Mouse (Mus musculus): Measurements from ENCODE around the gene Uaca. TPM values are rescaled to one million over a fixed set of nuclear protein-coding genes. Genes with fewer than 3 reads are reported as not detected.

The Uaca gene
- polyA plus RNA-seq, 1 experiment from 2014 or later = 23.5 TPM

GRCm38 (mm10) chr9:60821501-60821900 lies 27.2 kb downstream of the Uaca start:
- TF ChIP-seq CTCF (IDR thresholded peaks at IDR 0.05) (no peak), EP300 (IDR thresholded peaks at IDR 0.05) (no peak)
- DNase-seq (ENCODE audit: low spot score) = no peak
- 92% methylated on average over 4 of the region's 4 CpGs for WGBS
- no peaks in the 10 kb centered on the region for H3K27me3 ChIP-seq (replicated peaks; ENCODE audit: insufficient read depth, low read length)
- ATAC-seq = no peak
- no peak overlapping the region for H3K9ac ChIP-seq (replicated peaks; ENCODE audit: low read depth)
- H3K4me3 ChIP-seq (ENCODE audit: low read depth, low read length) = no peak overlapping the region
- H3K4me1 ChIP-seq (ENCODE audit: insufficient read depth, low read depth, low read length) = no peaks in the 10 kb centered on the region
- H3K9me3 ChIP-seq (ENCODE audit: low read length) = no peaks in the 10 kb centered on the region
- no peaks in the 10 kb centered on the region for H3K36me3 ChIP-seq (ENCODE audit: insufficient read depth, low read length)
- no peak overlapping the region for H3K4me2 ChIP-seq (replicated peaks; ENCODE audit: low read depth, low read length)
- H3K27ac ChIP-seq (ENCODE audit: low read length) = no peak overlapping the region

GRCm38 (mm10) chr9:60822681-60823080 lies 28.3 kb downstream of the Uaca start:
- ATAC-seq = no peak
- 89% methylated on average over 6 of the region's 6 CpGs for WGBS
- H3K9me3 ChIP-seq (ENCODE audit: low read length) = no peaks in the 10 kb centered on the region
- no peak for DNase-seq (ENCODE audit: low spot score)
- H3K9ac ChIP-seq (replicated peaks; ENCODE audit: low read depth) = no peak overlapping the region
- H3K4me2 ChIP-seq (replicated peaks; ENCODE audit: low read depth, low read length) = no peak overlapping the region
- no peaks in the 10 kb centered on the region for H3K36me3 ChIP-seq (ENCODE audit: insufficient read depth, low read length)
- TF ChIP-seq EP300 (IDR thresholded peaks at IDR 0.05) (no peak), CTCF (IDR thresholded peaks at IDR 0.05) (no peak)
- H3K4me1 ChIP-seq (ENCODE audit: insufficient read depth, low read depth, low read length) = no peaks in the 10 kb centered on the region
- no peak overlapping the region for H3K4me3 ChIP-seq (ENCODE audit: low read depth, low read length)
- H3K27me3 ChIP-seq (replicated peaks; ENCODE audit: insufficient read depth, low read length) = no peaks in the 10 kb centered on the region
- H3K27ac ChIP-seq (ENCODE audit: low read length) = no peak overlapping the region

GRCm38 (mm10) chr9:60825506-60825905 lies 31.2 kb downstream of the Uaca start:
- Histone ChIP-seq H3K9ac (replicated peaks; ENCODE audit: low read depth) (no peak overlapping the region), H3K4me2 (replicated peaks; ENCODE audit: low read depth, low read length) (no peak overlapping the region), H3K9me3 (ENCODE audit: low read length) (no peaks in the 10 kb centered on the region), H3K36me3 (ENCODE audit: insufficient read depth, low read length) (no peaks in the 10 kb centered on the region), H3K27me3 (replicated peaks; ENCODE audit: insufficient read depth, low read length) (no peaks in the 10 kb centered on the region), H3K4me3 (ENCODE audit: low read depth, low read length) (no peak overlapping the region), H3K27ac (ENCODE audit: low read length) (no peak overlapping the region), H3K4me1 (ENCODE audit: insufficient read depth, low read depth, low read length) (no peaks in the 10 kb centered on the region; the same call in 1 of the 2 replicates)
- 92% methylated on average over 7 of the region's 7 CpGs for WGBS
- ATAC-seq = no peak
- DNase-seq (ENCODE audit: low spot score) = no peak
- TF ChIP-seq EP300 (IDR thresholded peaks at IDR 0.05) = no peak
- TF ChIP-seq CTCF (IDR thresholded peaks at IDR 0.05) = no peak

GRCm38 (mm10) chr9:60826759-60827158 lies 32.4 kb downstream of the Uaca start:
- no peak for ATAC-seq
- no peaks in the 10 kb centered on the region for H3K9me3 ChIP-seq (ENCODE audit: low read length)
- H3K27me3 ChIP-seq (replicated peaks; ENCODE audit: insufficient read depth, low read length) = no peaks in the 10 kb centered on the region
- no peak overlapping the region for H3K9ac ChIP-seq (replicated peaks; ENCODE audit: low read depth)
- H3K27ac ChIP-seq (ENCODE audit: low read length) = no peak overlapping the region
- no peaks in the 10 kb centered on the region for H3K36me3 ChIP-seq (ENCODE audit: insufficient read depth, low read length)
- no peak overlapping the region for H3K4me3 ChIP-seq (ENCODE audit: low read depth, low read length)
- TF ChIP-seq CTCF (IDR thresholded peaks at IDR 0.05) (no peak), EP300 (IDR thresholded peaks at IDR 0.05) (no peak)
- no peak overlapping the region for H3K4me2 ChIP-seq (replicated peaks; ENCODE audit: low read depth, low read length)
- H3K4me1 ChIP-seq (ENCODE audit: insufficient read depth, low read depth, low read length) = no peaks in the 10 kb centered on the region; the same call in 1 of the 2 replicates
- 81% methylated on average over 7 of the region's 7 CpGs for WGBS
- DNase-seq (ENCODE audit: low spot score) = no peak

GRCm38 (mm10) chr9:60828196-60828595 lies 33.9 kb downstream of the Uaca start:
- DNase-seq (ENCODE audit: low spot score) (no peak), ATAC-seq (no peak)
- H3K9me3 ChIP-seq (ENCODE audit: low read length) = no peaks in the 10 kb centered on the region
- H3K4me2 ChIP-seq (replicated peaks; ENCODE audit: low read depth, low read length) = no peak overlapping the region
- H3K9ac ChIP-seq (replicated peaks; ENCODE audit: low read depth) = no peak overlapping the region
- H3K27ac ChIP-seq (ENCODE audit: low read length) = no peak overlapping the region
- no peaks in the 10 kb centered on the region for H3K36me3 ChIP-seq (ENCODE audit: insufficient read depth, low read length)
- H3K4me1 ChIP-seq (ENCODE audit: insufficient read depth, low read depth, low read length) = no peaks in the 10 kb centered on the region; the same call in 1 of the 2 replicates
- no peak for TF ChIP-seq EP300 (IDR thresholded peaks at IDR 0.05)
- no peak for TF ChIP-seq CTCF (IDR thresholded peaks at IDR 0.05)
- H3K4me3 ChIP-seq (ENCODE audit: low read depth, low read length) = no peak overlapping the region
- WGBS = 68% methylated on average over 2 of the region's 2 CpGs
- H3K27me3 ChIP-seq (replicated peaks; ENCODE audit: insufficient read depth, low read length) = no peaks in the 10 kb centered on the region

- Histone ChIP-seq H3K9me3 (ENCODE audit: low read length) (no peaks in the 10 kb centered on the region), H3K27ac (ENCODE audit: low read length) (no peak overlapping the region), H3K4me2 (replicated peaks; ENCODE audit: low read depth, low read length) (no peak overlapping the region), H3K4me3 (ENCODE audit: low read depth, low read length) (no peak overlapping the region), H3K27me3 (replicated peaks; ENCODE audit: insufficient read depth, low read length) (no peaks in the 10 kb centered on the region), H3K9ac (replicated peaks; ENCODE audit: low read depth) (no peak overlapping the region), H3K36me3 (ENCODE audit: insufficient read depth, low read length) (no peaks in the 10 kb centered on the region), H3K4me1 (ENCODE audit: insufficient read depth, low read depth, low read length) (no peaks in the 10 kb centered on the region; the same call in 1 of the 2 replicates)
- ATAC-seq (no peak), DNase-seq (ENCODE audit: low spot score) (no peak)
- TF ChIP-seq EP300 (IDR thresholded peaks at IDR 0.05) (no peak), CTCF (IDR thresholded peaks at IDR 0.05) (peak; percentile 28; the same call in 1 of the 2 replicates)
- 51% methylated on average over 4 of the region's 4 CpGs for WGBS
Observed at GRCm38 (mm10) chr9:60829610-60830009, 35.3 kb downstream of the Uaca start.

- H3K9me3 ChIP-seq (ENCODE audit: low read length) = no peaks in the 10 kb centered on the region
- H3K27me3 ChIP-seq (replicated peaks; ENCODE audit: insufficient read depth, low read length) = no peaks in the 10 kb centered on the region
- H3K4me1 ChIP-seq (ENCODE audit: insufficient read depth, low read depth, low read length) = no peaks in the 10 kb centered on the region; the same call in 1 of the 2 replicates
- peak; percentile 54 for ATAC-seq
- no peak overlapping the region for H3K27ac ChIP-seq (ENCODE audit: low read length)
- no peak overlapping the region for H3K9ac ChIP-seq (replicated peaks; ENCODE audit: low read depth)
- 40% methylated on average over 3 of the region's 3 CpGs for WGBS
- no peak for TF ChIP-seq CTCF (IDR thresholded peaks at IDR 0.05)
- 0 out of 2 replicates have a peak, but pooled peaks have one; percentile 17 for TF ChIP-seq EP300 (IDR thresholded peaks at IDR 0.05)
- H3K4me3 ChIP-seq (ENCODE audit: low read depth, low read length) = no peak overlapping the region
- H3K4me2 ChIP-seq (replicated peaks; ENCODE audit: low read depth, low read length) = no peak overlapping the region
- H3K36me3 ChIP-seq (ENCODE audit: insufficient read depth, low read length) = no peaks in the 10 kb centered on the region
- DNase-seq (ENCODE audit: low spot score) = peak; percentile 52
Observed at GRCm38 (mm10) chr9:60830079-60830478, 35.7 kb downstream of the Uaca start.

All from lung, postnatal 0 days (tissue).